Mouse (Mus musculus): ENCODE data around the gene Sel1l3. TPM values are rescaled to one million over a fixed set of nuclear protein-coding genes. Genes with fewer than 3 reads are reported as not detected.

Sel1l3 gene
- polyA plus RNA-seq, 1 experiment from 2014 or later = 7.7 TPM

GRCm38 (mm10) chr5:53159631-53160030 is 54.1 kb downstream of the Sel1l3 start:
- WGBS = 84% methylated on average over 4 of the region's 4 CpGs
- no peaks in the 10 kb centered on the region for H3K27me3 ChIP-seq (ENCODE audit: control insufficient read depth, insufficient read depth, low read length)
- no peak for DNase-seq
- H3K36me3 ChIP-seq (ENCODE audit: control insufficient read depth, insufficient read depth, low read length) = no peaks in the 10 kb centered on the region
- no peak overlapping the region for H3K4me3 ChIP-seq (replicated peaks; ENCODE audit: low read depth, low read length)
- H3K9me3 ChIP-seq (ENCODE audit: control insufficient read depth, low read length) = no peaks in the 10 kb centered on the region
- H3K9ac ChIP-seq (replicated peaks; ENCODE audit: low read length) = no peak overlapping the region
- H3K4me1 ChIP-seq (ENCODE audit: control insufficient read depth, insufficient read depth, low read length) = no peaks in the 10 kb centered on the region
- H3K4me2 ChIP-seq (ENCODE audit: low read length) = no peak overlapping the region
- ATAC-seq (ENCODE audit: low FRiP score, low TSS enrichment) = no peak
- no peak overlapping the region for H3K27ac ChIP-seq (replicated peaks; ENCODE audit: low read depth, low read length)

GRCm38 (mm10) chr5:53159166-53159565 is 54.6 kb downstream of the Sel1l3 start:
- Histone ChIP-seq H3K4me3 (replicated peaks; ENCODE audit: low read depth, low read length) (no peak overlapping the region), H3K36me3 (ENCODE audit: control insufficient read depth, insufficient read depth, low read length) (no peaks in the 10 kb centered on the region), H3K27ac (replicated peaks; ENCODE audit: low read depth, low read length) (no peak overlapping the region), H3K9ac (replicated peaks; ENCODE audit: low read length) (no peak overlapping the region), H3K27me3 (ENCODE audit: control insufficient read depth, insufficient read depth, low read length) (no peaks in the 10 kb centered on the region), H3K4me1 (ENCODE audit: control insufficient read depth, insufficient read depth, low read length) (no peaks in the 10 kb centered on the region), H3K4me2 (ENCODE audit: low read length) (no peak overlapping the region), H3K9me3 (ENCODE audit: control insufficient read depth, low read length) (no peaks in the 10 kb centered on the region)
- ATAC-seq (ENCODE audit: low FRiP score, low TSS enrichment) (no peak), DNase-seq (no peak)
- WGBS = 85% methylated on average over 3 of the region's 3 CpGs

- Histone ChIP-seq H3K4me3 (replicated peaks; ENCODE audit: low read depth, low read length) (no peak overlapping the region), H3K9me3 (ENCODE audit: control insufficient read depth, low read length) (no peaks in the 10 kb centered on the region), H3K27me3 (ENCODE audit: control insufficient read depth, insufficient read depth, low read length) (no peaks in the 10 kb centered on the region), H3K36me3 (ENCODE audit: control insufficient read depth, insufficient read depth, low read length) (no peaks in the 10 kb centered on the region), H3K9ac (replicated peaks; ENCODE audit: low read length) (no peak overlapping the region), H3K4me2 (ENCODE audit: low read length) (no peak overlapping the region), H3K4me1 (ENCODE audit: control insufficient read depth, insufficient read depth, low read length) (no peaks in the 10 kb centered on the region), H3K27ac (replicated peaks; ENCODE audit: low read depth, low read length) (no peak overlapping the region)
- no peak for DNase-seq
- ATAC-seq (ENCODE audit: low FRiP score, low TSS enrichment) = no peak
- 66% methylated on average over 13 of the region's 13 CpGs for WGBS
These were observed 57.6 kb downstream of the Sel1l3 start for GRCm38 (mm10) chr5:53155985-53156679.

GRCm38 (mm10) chr5:53154501-53154900 is 59.2 kb downstream of the Sel1l3 start:
- DNase-seq = no peak

GRCm38 (mm10) chr5:53154078-53154477 is 59.6 kb downstream of the Sel1l3 start:
- ATAC-seq (ENCODE audit: low FRiP score, low TSS enrichment) = no peak
- Histone ChIP-seq H3K9ac (replicated peaks; ENCODE audit: low read length) (no peak overlapping the region), H3K4me2 (ENCODE audit: low read length) (no peak overlapping the region), H3K27ac (replicated peaks; ENCODE audit: low read depth, low read length) (no peak overlapping the region), H3K27me3 (ENCODE audit: control insufficient read depth, insufficient read depth, low read length) (no peaks in the 10 kb centered on the region), H3K4me3 (replicated peaks; ENCODE audit: low read depth, low read length) (no peak overlapping the region), H3K9me3 (ENCODE audit: control insufficient read depth, low read length) (no peaks in the 10 kb centered on the region), H3K4me1 (ENCODE audit: control insufficient read depth, insufficient read depth, low read length) (no peaks in the 10 kb centered on the region), H3K36me3 (ENCODE audit: control insufficient read depth, insufficient read depth, low read length) (no peaks in the 10 kb centered on the region)
- 78% methylated on average over 2 of the region's 2 CpGs for WGBS
- no peak for DNase-seq

More at GRCm38 (mm10) chr5:53154501-53154900, 59.2 kb downstream of the Sel1l3 start:
- no peak overlapping the region for H3K4me3 ChIP-seq (replicated peaks; ENCODE audit: low read depth, low read length)
- ATAC-seq (ENCODE audit: low FRiP score, low TSS enrichment) = no peak
- H3K4me1 ChIP-seq (ENCODE audit: control insufficient read depth, insufficient read depth, low read length) = no peaks in the 10 kb centered on the region
- no peaks in the 10 kb centered on the region for H3K36me3 ChIP-seq (ENCODE audit: control insufficient read depth, insufficient read depth, low read length)
- H3K9me3 ChIP-seq (ENCODE audit: control insufficient read depth, low read length) = no peaks in the 10 kb centered on the region
- H3K9ac ChIP-seq (replicated peaks; ENCODE audit: low read length) = no peak overlapping the region
- H3K27me3 ChIP-seq (ENCODE audit: control insufficient read depth, insufficient read depth, low read length) = no peaks in the 10 kb centered on the region
- H3K27ac ChIP-seq (replicated peaks; ENCODE audit: low read depth, low read length) = no peak overlapping the region
- 83% methylated on average over 2 of the region's 2 CpGs for WGBS
- no peak overlapping the region for H3K4me2 ChIP-seq (ENCODE audit: low read length)

- no peak overlapping the region for H3K4me3 ChIP-seq (replicated peaks; ENCODE audit: low read depth, low read length)
- H3K36me3 ChIP-seq (ENCODE audit: control insufficient read depth, insufficient read depth, low read length) = no peaks in the 10 kb centered on the region
- DNase-seq (no peak), ATAC-seq (ENCODE audit: low FRiP score, low TSS enrichment) (no peak)
- 72% methylated on average over 5 of the region's 5 CpGs for WGBS
- H3K9me3 ChIP-seq (ENCODE audit: control insufficient read depth, low read length) = no peaks in the 10 kb centered on the region
- H3K27me3 ChIP-seq (ENCODE audit: control insufficient read depth, insufficient read depth, low read length) = no peaks in the 10 kb centered on the region
- no peak overlapping the region for H3K4me2 ChIP-seq (ENCODE audit: low read length)
- H3K27ac ChIP-seq (replicated peaks; ENCODE audit: low read depth, low read length) = no peak overlapping the region
- no peaks in the 10 kb centered on the region for H3K4me1 ChIP-seq (ENCODE audit: control insufficient read depth, insufficient read depth, low read length)
- H3K9ac ChIP-seq (replicated peaks; ENCODE audit: low read length) = no peak overlapping the region
These were observed 60.6 kb downstream of the Sel1l3 start for GRCm38 (mm10) chr5:53153144-53153543.

- no peaks in the 10 kb centered on the region for H3K9me3 ChIP-seq (ENCODE audit: control insufficient read depth, low read length)
- peaks cover under 1% of the 10 kb centered on the region; the same call in 1 of the 2 replicates for H3K4me1 ChIP-seq (ENCODE audit: control insufficient read depth, insufficient read depth, low read length)
- no peak overlapping the region for H3K4me3 ChIP-seq (replicated peaks; ENCODE audit: low read depth, low read length)
- WGBS = 69% methylated on average over 18 of the region's 18 CpGs
- no peaks in the 10 kb centered on the region for H3K36me3 ChIP-seq (ENCODE audit: control insufficient read depth, insufficient read depth, low read length)
- H3K9ac ChIP-seq (replicated peaks; ENCODE audit: low read length) = no peak overlapping the region
- DNase-seq (no peak), ATAC-seq (ENCODE audit: low FRiP score, low TSS enrichment) (no peak)
- H3K27ac ChIP-seq (replicated peaks; ENCODE audit: low read depth, low read length) = no peak overlapping the region
- H3K27me3 ChIP-seq (ENCODE audit: control insufficient read depth, insufficient read depth, low read length) = no peaks in the 10 kb centered on the region
- H3K4me2 ChIP-seq (ENCODE audit: low read length) = no peak overlapping the region
These were observed 62.3 kb downstream of the Sel1l3 start for GRCm38 (mm10) chr5:53151379-53151960.

- 0 out of 2 replicates have a peak, but pooled peaks cover 5% of the 10 kb centered on the region for H3K9me3 ChIP-seq (ENCODE audit: control insufficient read depth, low read length)
- H3K36me3 ChIP-seq (ENCODE audit: control insufficient read depth, insufficient read depth, low read length) = no peaks in the 10 kb centered on the region
- H3K27me3 ChIP-seq (ENCODE audit: control insufficient read depth, insufficient read depth, low read length) = no peaks in the 10 kb centered on the region
- H3K9ac ChIP-seq (replicated peaks; ENCODE audit: low read length) = no peak overlapping the region
- no peak overlapping the region for H3K4me3 ChIP-seq (replicated peaks; ENCODE audit: low read depth, low read length)
- DNase-seq (no peak), ATAC-seq (ENCODE audit: low FRiP score, low TSS enrichment) (no peak)
- peaks cover 13% of the 10 kb centered on the region; the same call in 1 of the 2 replicates for H3K4me1 ChIP-seq (ENCODE audit: control insufficient read depth, insufficient read depth, low read length)
- 92% methylated on average over 7 of the region's 7 CpGs for WGBS
- no peak overlapping the region for H3K4me2 ChIP-seq (ENCODE audit: low read length)
- H3K27ac ChIP-seq (replicated peaks; ENCODE audit: low read depth, low read length) = no peak overlapping the region
These were observed 64.6 kb downstream of the Sel1l3 start for GRCm38 (mm10) chr5:53148960-53149685.
